Mouse (Mus musculus): ENCODE results near the gene Mipep.

GRCm38 (mm10) chr14:60735206-60735605 is 49.2 kb upstream of the Mipep start:
- TF ChIP-seq CTCF (IDR thresholded peaks at IDR 0.05; ENCODE audit: extremely low read depth, insufficient read depth, insufficient read length, insufficient replicate concordance) (no peak), POLR2A (IDR thresholded peaks at IDR 0.05; ENCODE audit: low read depth, low read length) (no peak)
